Mouse (Mus musculus): Measurements from ENCODE around the gene Tmem50a. TPM values are rescaled to one million over a fixed set of nuclear protein-coding genes. Genes with fewer than 3 reads are reported as not detected.

The Tmem50a gene
- polyA plus RNA-seq, 1 experiment, result 121 TPM

GRCm38 (mm10) chr4:134950518-134951091, 35.8 kb upstream of the Tmem50a start:
- no peak overlapping the region for H3K4me2 ChIP-seq (ENCODE audit: low read depth)
- H3K79me2 ChIP-seq (ENCODE audit: control insufficient read depth, insufficient read depth), result no peaks in the 10 kb centered on the region
- TF ChIP-seq POLR2A (IDR thresholded peaks at IDR 0.05; ENCODE audit: insufficient read length, low read depth) (no peak), MYOG (IDR thresholded peaks at IDR 0.05; ENCODE audit: control insufficient read depth in 1 of 3, insufficient read depth in 1 of 3, insufficient read length in 2 of 3, low read depth in 2 of 3) (peak in 2 of 3 experiments; percentile 53), REST (IDR thresholded peaks at IDR 0.05; ENCODE audit: insufficient read depth, insufficient read length) (no peak), MYOD1 (IDR thresholded peaks at IDR 0.05; ENCODE audit: control insufficient read depth in 1 of 3, insufficient read length in 2 of 3, low read depth in 2 of 3) (peak in 2 of 3 experiments; percentile 68 to 76), POLR2AphosphoS2 (IDR thresholded peaks at IDR 0.05; ENCODE audit: insufficient read length, low read depth) (no peak), SRF (IDR thresholded peaks at IDR 0.05; ENCODE audit: control insufficient read depth, insufficient read length, low read depth) (no peak)

GRCm38 (mm10) chr4:134946024-134946744, 31.4 kb upstream of the Tmem50a start:
- Histone ChIP-seq H3K4me2 (ENCODE audit: low read depth) (peak overlapping the region; percentile 80), H3K36me3 (ENCODE audit: control insufficient read depth, insufficient read depth) (no peaks in the 10 kb centered on the region), H3K79me2 (ENCODE audit: control insufficient read depth, insufficient read depth) (no peaks in the 10 kb centered on the region), H3K4me3 (no peak overlapping the region), H3ac (ENCODE audit: control insufficient read depth, insufficient read length) (no peak overlapping the region), H3K27me3 (ENCODE audit: control insufficient read depth, insufficient read depth, insufficient read length) (no peaks in the 10 kb centered on the region)
- TF ChIP-seq USF1 (IDR thresholded peaks at IDR 0.05; ENCODE audit: low read depth) (peak; percentile 78), MYOG (IDR thresholded peaks at IDR 0.05; ENCODE audit: control insufficient read depth in 1 of 3, insufficient read depth in 1 of 3, insufficient read length in 2 of 3, low read depth in 2 of 3) (no peak)

More at GRCm38 (mm10) chr4:134950518-134951091, 35.8 kb upstream of the Tmem50a start:
- Histone ChIP-seq H3K36me3 (ENCODE audit: control insufficient read depth, insufficient read depth) (no peaks in the 10 kb centered on the region), H3ac (ENCODE audit: control insufficient read depth, insufficient read length) (no peak overlapping the region), H3K27me3 (ENCODE audit: control insufficient read depth, insufficient read depth, insufficient read length) (no peaks in the 10 kb centered on the region), H3K4me3 (no peak overlapping the region)

- TF ChIP-seq POLR2A (IDR thresholded peaks at IDR 0.05; ENCODE audit: insufficient read length, low read depth), result no peak
- TF ChIP-seq REST (IDR thresholded peaks at IDR 0.05; ENCODE audit: insufficient read depth, insufficient read length), result no peak
- no peak for TF ChIP-seq CEBPB (IDR thresholded peaks at IDR 0.05; ENCODE audit: insufficient read depth, poor library complexity, severe bottlenecking)
- no peak for TF ChIP-seq TCF3 (IDR thresholded peaks at IDR 0.05; ENCODE audit: insufficient read length, low read depth)
- TF ChIP-seq TCF12 (IDR thresholded peaks at IDR 0.05; ENCODE audit: insufficient read depth, poor library complexity, severe bottlenecking), result no peak
- TF ChIP-seq MAX (IDR thresholded peaks at IDR 0.05; ENCODE audit: low read depth), result no peak
- TF ChIP-seq USF1 (IDR thresholded peaks at IDR 0.05; ENCODE audit: low read depth), result no peak
- TF ChIP-seq SRF (IDR thresholded peaks at IDR 0.05; ENCODE audit: control insufficient read depth, insufficient read length, low read depth), result no peak
- TF ChIP-seq MYOG (IDR thresholded peaks at IDR 0.05; ENCODE audit: control insufficient read depth in 1 of 3, insufficient read depth in 1 of 3, insufficient read length in 2 of 3, low read depth in 2 of 3), result no peak
- H3K4me3 ChIP-seq, result no peak overlapping the region
- H3K79me2 ChIP-seq (ENCODE audit: control insufficient read depth, insufficient read depth), result no peaks in the 10 kb centered on the region
- no peaks in the 10 kb centered on the region for H3K36me3 ChIP-seq (ENCODE audit: control insufficient read depth, insufficient read depth)
- H3K27me3 ChIP-seq (ENCODE audit: control insufficient read depth, insufficient read depth, insufficient read length), result no peaks in the 10 kb centered on the region
- H3K4me2 ChIP-seq (ENCODE audit: low read depth), result peak overlapping the region; percentile 42
- no peak overlapping the region for H3ac ChIP-seq (ENCODE audit: control insufficient read depth, insufficient read length)
Measured at GRCm38 (mm10) chr4:134943758-134944538, 29.1 kb upstream of the Tmem50a start.

DNA sequence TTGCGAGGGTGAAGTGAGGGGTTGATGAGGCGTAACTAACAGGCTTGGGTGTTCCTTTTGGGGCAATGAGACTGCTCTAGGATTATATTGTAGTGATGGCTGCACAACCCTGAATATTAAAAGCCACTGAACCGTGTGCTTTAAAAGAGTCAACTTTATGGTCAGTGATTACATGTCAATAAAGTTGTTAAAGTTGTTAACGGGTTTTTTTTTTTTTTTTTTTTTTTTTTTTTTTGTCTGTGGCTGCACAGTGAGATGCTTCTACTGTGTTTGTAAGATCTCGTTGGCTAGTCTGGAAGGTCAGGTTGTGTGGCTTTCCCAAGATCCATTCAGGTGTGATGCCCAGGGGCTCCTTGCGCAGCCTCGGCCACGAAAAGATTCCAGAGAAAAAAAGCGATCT, 25.1 kb upstream of the Tmem50a start:
- H3ac ChIP-seq (ENCODE audit: control insufficient read depth, insufficient read length), result no peak overlapping the region
- no peak overlapping the region for H3K4me2 ChIP-seq (ENCODE audit: low read depth)
- H3K4me3 ChIP-seq, result no peak overlapping the region
- no peaks in the 10 kb centered on the region for H3K79me2 ChIP-seq (ENCODE audit: control insufficient read depth, insufficient read depth)
- H3K36me3 ChIP-seq (ENCODE audit: control insufficient read depth, insufficient read depth), result peaks cover 8% of the 10 kb centered on the region
- TF ChIP-seq SRF (IDR thresholded peaks at IDR 0.05; ENCODE audit: control insufficient read depth, insufficient read length, low read depth) (no peak), REST (IDR thresholded peaks at IDR 0.05; ENCODE audit: insufficient read depth, insufficient read length) (no peak), TCF12 (IDR thresholded peaks at IDR 0.05; ENCODE audit: insufficient read depth, poor library complexity, severe bottlenecking) (no peak), MYOD1 (IDR thresholded peaks at IDR 0.05; ENCODE audit: control insufficient read depth in 1 of 3, insufficient read length in 2 of 3, low read depth in 2 of 3) (no peak), TCF3 (IDR thresholded peaks at IDR 0.05; ENCODE audit: insufficient read length, low read depth) (no peak), MYOG (IDR thresholded peaks at IDR 0.05; ENCODE audit: control insufficient read depth in 1 of 3, insufficient read depth in 1 of 3, insufficient read length in 2 of 3, low read depth in 2 of 3) (no peak), MAX (IDR thresholded peaks at IDR 0.05; ENCODE audit: low read depth) (no peak), E2F4 (IDR thresholded peaks at IDR 0.05; ENCODE audit: insufficient read depth) (no peak), POLR2A (IDR thresholded peaks at IDR 0.05; ENCODE audit: insufficient read length, low read depth) (no peak), USF1 (IDR thresholded peaks at IDR 0.05; ENCODE audit: low read depth) (no peak)
- no peaks in the 10 kb centered on the region for H3K27me3 ChIP-seq (ENCODE audit: control insufficient read depth, insufficient read depth, insufficient read length)

Data from myocyte (in vitro differentiated cells).